21 mouse cellular contexts compared by ENCODE assay signal in genomic region chr2:108404181-108404580, GRCm38 (mm10).
DNase-seq lines count a peak whose midpoint lies in the region; TF ChIP-seq lines count a peak whose summit lies in the region.
"Had no signal": no experiment of that assay in that cellular context is flagged by ENCODE, and none has a peak within 500 bp of the region (broad histone marks: within the 10 kb centered on the region; RNA-seq: fewer than 3 reads in every experiment).

No protein-coding gene starts in this region.

- TF ChIP-seq CTCF in C2C12 (IDR thresholded peaks at IDR 0.05; ENCODE audit: control insufficient read depth, insufficient read depth, insufficient read length) = no peak

- H3K27me3 ChIP-seq in C2C12 (ENCODE audit: control insufficient read depth, insufficient read depth, insufficient read length) = no peaks in the 10 kb centered on the region
- H3K27me3 ChIP-seq: embryonic facial prominence, embryonic 12.5 days; forebrain, embryonic 13.5 days; forebrain, embryonic 15.5 days had no signal

- no peaks in the 10 kb centered on the region for H3K79me2 ChIP-seq in C2C12 (ENCODE audit: control insufficient read depth, insufficient read depth)

- H3K4me3 ChIP-seq in C2C12 (ENCODE audit: insufficient read depth, poor library complexity, severe bottlenecking) = no peak overlapping the region
- H3K4me3 ChIP-seq: embryonic facial prominence, embryonic 10.5 days; embryonic facial prominence, embryonic 12.5 days; forebrain, embryonic 13.5 days; forebrain, embryonic 15.5 days had no signal

- DNase-seq in 3T3-L1 (ENCODE audit: low read depth, low spot score) = peak; percentile 92
- DNase-seq in NIH3T3 (ENCODE audit: low read depth) = peak; percentile 25
- no peak for DNase-seq in right cerebral cortex, adult 18-20 months
- no peak for DNase-seq in left cerebral cortex, adult 11 months (ENCODE audit: low spot score)
- DNase-seq: adrenal gland, adult 2 months; adrenal gland, postnatal 10 days; adrenal gland, postnatal 25 days; B cell, adult 2 months; cerebellum, adult 11 months; cerebellum, adult 18-20 months; cerebellum, adult 8-10 months; cerebellum, adult 9-11 months; cerebellum, postnatal 14 days; cerebellum, postnatal 36 days; embryo, embryonic 11 days; forebrain, postnatal 0 days had no signal

- H3ac ChIP-seq in C2C12 (ENCODE audit: control insufficient read depth, insufficient read length, low read depth) = no peak overlapping the region

- H3K79me3 ChIP-seq in C2C12 (ENCODE audit: low read depth) = no peaks in the 10 kb centered on the region

- no peaks in the 10 kb centered on the region for H3K36me3 ChIP-seq in C2C12 (ENCODE audit: control insufficient read depth, insufficient read depth)
- H3K36me3 ChIP-seq: embryonic facial prominence, embryonic 10.5 days; embryonic facial prominence, embryonic 12.5 days; forebrain, embryonic 15.5 days had no signal

TF ChIP-seq in C2C12, 6 proteins besides CTCF, POLR2A, EP300 and RAD21:
- TF ChIP-seq FOSL1 (IDR thresholded peaks at IDR 0.05; ENCODE audit: insufficient read depth, low read length, poor library complexity, severe bottlenecking) (peak; percentile 43), CEBPB (IDR thresholded peaks at IDR 0.05; ENCODE audit: low read depth) (no peak), MAX (IDR thresholded peaks at IDR 0.05) (peak; percentile 14)

Comparison
In these comparisons a context has a peak if more than half of its experiments do, and no peak if none do; other contexts are left out.
1. DNase-seq: peak in 3T3-L1 (single experiment) and NIH3T3 (single experiment); none in right cerebral cortex, adult 18-20 months (single experiment) and left cerebral cortex, adult 11 months (single experiment).